Mouse (Mus musculus) spleen, postnatal 14 days (tissue): ENCODE data around the gene Bloc1s3.

Source experiments
- DNase-seq, 2 experiments: peaks; one replicate each; pipeline ENCODE4 v3.0.0; 2021 to 2022; ENCODE audit warnings: low spot score in 2 of 2

Gene Bloc1s3

GRCm38 (mm10) chr7:19455819-19456495 is 52.2 kb downstream of the Bloc1s3 start:
- no peak for DNase-seq

GRCm38 (mm10) chr7:19455186-19455585 is 53.0 kb downstream of the Bloc1s3 start:
- no peak for DNase-seq
